Mouse (Mus musculus) layer of hippocampus, adult 18-20 months (tissue): Measurements from ENCODE around the gene Pcnx. TPM values are rescaled to one million over a fixed set of nuclear protein-coding genes. Genes with fewer than 3 reads are reported as not detected.

Source experiments
- DNase-seq, 2 experiments: peaks; one replicate each; pipeline ENCODE4 v3.0.0; 2022; ENCODE audit warnings: low spot score in 2 of 2
- long read RNA-seq: library from polyadenylated mRNA; stranded (forward); transcript quantifications from one replicate; pipeline ENCODE4 v2.0.0, GENCODE M21; 2021
- total RNA-seq, 2 experiments: library from RNA; stranded (reverse); gene quantifications; 2 replicates each; pipeline ENCODE4 v1.2.3; 2021

Pcnx gene
- 100 to 1,000 TPM; 101 to 115 TPM for total RNA-seq
- long read RNA-seq, full-length matches to known transcripts, result 2 of 9 reads
- long read RNA-seq, partial matches to known transcripts, result 4 of 9 reads
- long read RNA-seq, other reads (novel, unspliced or antisense), result 3 of 9 reads

- peak; percentile 74 to 84 for DNase-seq
Observed at GRCm38 (mm10) chr12:81859351-81860307, at the start of gene Pcnx. Gene Pcnx (plus strand): TSS chr12:81860023.

- DNase-seq, result peak in 1 of 2 experiments; percentile 24
Observed at GRCm38 (mm10) chr12:81810417-81810816, 49.4 kb upstream of the Pcnx start.

- DNase-seq, result no peak
Observed at GRCm38 (mm10) chr12:81814742-81815141, 45.1 kb upstream of the Pcnx start.

GRCm38 (mm10) chr12:81816330-81817125 lies 43.3 kb upstream of the Pcnx start:
- no peak for DNase-seq

GRCm38 (mm10) chr12:81817126-81817505 lies 42.7 kb upstream of the Pcnx start:
- no peak for DNase-seq

GRCm38 (mm10) chr12:81820700-81821099 lies 39.1 kb upstream of the Pcnx start:
- DNase-seq, result peak; percentile 30 to 79

GRCm38 (mm10) chr12:81822176-81822575 lies 37.6 kb upstream of the Pcnx start:
- DNase-seq, result no peak

- DNase-seq, result no peak
Observed at GRCm38 (mm10) chr12:81822778-81823480, 36.9 kb upstream of the Pcnx start.

GRCm38 (mm10) chr12:81828355-81828754 lies 31.5 kb upstream of the Pcnx start:
- DNase-seq, result no peak

GRCm38 (mm10) chr12:81832039-81832738 lies 27.6 kb upstream of the Pcnx start:
- no peak for DNase-seq

GRCm38 (mm10) chr12:81833094-81833493 lies 26.7 kb upstream of the Pcnx start:
- no peak for DNase-seq

GRCm38 (mm10) chr12:81836162-81836561 lies 23.7 kb upstream of the Pcnx start:
- DNase-seq, result peak in 1 of 2 experiments; percentile 64

GRCm38 (mm10) chr12:81837463-81837862 lies 22.4 kb upstream of the Pcnx start:
- no peak for DNase-seq

GRCm38 (mm10) chr12:81839663-81840062 lies 20.2 kb upstream of the Pcnx start:
- no peak for DNase-seq

- no peak for DNase-seq
Observed at GRCm38 (mm10) chr12:81841046-81841445, 18.8 kb upstream of the Pcnx start.

- DNase-seq, result no peak
Observed at GRCm38 (mm10) chr12:81843501-81843900, 16.3 kb upstream of the Pcnx start.

GRCm38 (mm10) chr12:81844572-81844971 lies 15.3 kb upstream of the Pcnx start:
- DNase-seq, result no peak

- DNase-seq, result no peak
Observed at GRCm38 (mm10) chr12:81844981-81845380, 14.8 kb upstream of the Pcnx start.

GRCm38 (mm10) chr12:81849629-81850028 lies 10.2 kb upstream of the Pcnx start:
- no peak for DNase-seq

GRCm38 (mm10) chr12:81852551-81852950 lies 7.3 kb upstream of the Pcnx start:
- DNase-seq, result no peak
